In the genomic region with DNA sequence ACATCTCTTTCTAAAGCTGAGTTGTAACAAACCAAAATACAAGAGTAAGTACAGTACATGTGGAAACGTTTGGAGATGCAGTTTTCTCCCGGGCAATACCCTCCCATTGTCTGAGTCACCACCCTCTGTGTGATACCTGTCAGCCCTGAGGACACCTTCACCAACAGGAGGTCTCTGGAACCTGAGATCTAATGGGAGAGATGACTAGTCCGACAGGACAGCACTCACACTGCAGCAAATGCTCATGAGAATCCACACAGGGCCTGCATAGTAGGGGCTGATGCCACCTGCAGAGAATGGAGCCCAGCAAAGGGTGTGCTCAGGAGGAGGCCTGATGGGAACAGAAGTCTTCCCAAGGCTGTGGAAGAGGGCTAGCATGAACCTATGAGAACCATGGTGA, we compare ENCODE assay signal across 8 mouse cellular contexts. TPM values are rescaled to one million over a fixed set of nuclear protein-coding genes. Genes with fewer than 3 reads are reported as not detected.
A peak's percentile ranks its signal among the peaks of the same experiment; 100 is the strongest.
DNase-seq lines count a peak whose midpoint lies in the region; ATAC-seq lines count a peak whose summit lies in the region.

No protein-coding gene starts in this region.

- no peaks in the 10 kb centered on the region for H3K27me3 ChIP-seq in kidney, embryonic 15.5 days
- H3K27me3 ChIP-seq in embryonic facial prominence, embryonic 10.5 days (replicated peaks; ENCODE audit: low read depth, poor library complexity, severe bottlenecking) = no peaks in the 10 kb centered on the region
- no peaks in the 10 kb centered on the region for H3K27me3 ChIP-seq in hindbrain, embryonic 16.5 days (replicated peaks; ENCODE audit: control insufficient read depth, insufficient read depth, low read length)
- H3K27me3 ChIP-seq in midbrain, embryonic 16.5 days (ENCODE audit: control insufficient read depth, insufficient read depth, low read depth, low read length) = no peaks in the 10 kb centered on the region

- WGBS in kidney, embryonic 15.5 days = 33% methylated on average over 3 of the region's 3 CpGs
- 23% methylated on average over 3 of the region's 3 CpGs for WGBS in embryonic facial prominence, embryonic 10.5 days
- 37% methylated on average over 3 of the region's 3 CpGs for whole genome bisulfite sequencing in hindbrain, embryonic 16.5 days
- 24% methylated on average over 3 of the region's 3 CpGs for WGBS in midbrain, embryonic 16.5 days

- ATAC-seq in kidney, embryonic 15.5 days (replicated peaks; ENCODE audit: low FRiP score) = no peak
- peak; percentile 7; the same call in 1 of the 2 replicates for ATAC-seq in hindbrain, embryonic 16.5 days
- ATAC-seq in midbrain, embryonic 16.5 days = peak; percentile 12

- H3K27ac ChIP-seq in kidney, embryonic 15.5 days = peak overlapping the region; percentile 92
- peak overlapping the region; percentile 80 for H3K27ac ChIP-seq in embryonic facial prominence, embryonic 10.5 days (replicated peaks)
- peak overlapping the region; percentile 95 for H3K27ac ChIP-seq in hindbrain, embryonic 16.5 days (ENCODE audit: low read depth, low read length)
- H3K27ac ChIP-seq in midbrain, embryonic 16.5 days (ENCODE audit: low read length) = peak overlapping the region; percentile 91

- no peaks in the 10 kb centered on the region for H3K9me3 ChIP-seq in kidney, embryonic 15.5 days (replicated peaks)
- H3K9me3 ChIP-seq in embryonic facial prominence, embryonic 10.5 days = no peaks in the 10 kb centered on the region
- H3K9me3 ChIP-seq in hindbrain, embryonic 16.5 days (ENCODE audit: control insufficient read depth, low read length) = no peaks in the 10 kb centered on the region
- H3K9me3 ChIP-seq in midbrain, embryonic 16.5 days (replicated peaks; ENCODE audit: control insufficient read depth, low read length, poor library complexity, severe bottlenecking) = no peaks in the 10 kb centered on the region

- peak overlapping the region; percentile 88 for H3K4me2 ChIP-seq in kidney, embryonic 15.5 days
- H3K4me2 ChIP-seq in hindbrain, embryonic 16.5 days (ENCODE audit: low read length) = peak overlapping the region; percentile 88
- peak overlapping the region; percentile 98 for H3K4me2 ChIP-seq in midbrain, embryonic 16.5 days (ENCODE audit: low read length)

- peak overlapping the region; percentile 42; the same call in 1 of the 2 replicates for H3K9ac ChIP-seq in kidney, embryonic 15.5 days
- H3K9ac ChIP-seq in hindbrain, embryonic 16.5 days (ENCODE audit: low read depth, low read length) = peak overlapping the region; percentile 76
- peak overlapping the region; percentile 85 for H3K9ac ChIP-seq in midbrain, embryonic 16.5 days (ENCODE audit: low read depth, low read length)

- DNase-seq in kidney, postnatal 4 days = no peak
- DNase-seq in embryonic facial prominence, embryonic 10.5 days (ENCODE audit: low spot score) = no peak
- DNase-seq in right cerebral cortex, postnatal 14 days = no peak
- DNase-seq in thymus, postnatal 36 days = no peak
- DNase-seq in adrenal gland, adult 18-20 months (ENCODE audit: low spot score in 2 of 2) = no peak

- H3K4me1 ChIP-seq in kidney, embryonic 15.5 days = peaks cover 35% of the 10 kb centered on the region
- H3K4me1 ChIP-seq in embryonic facial prominence, embryonic 10.5 days = peaks cover 35% of the 10 kb centered on the region
- peaks cover 18% of the 10 kb centered on the region for H3K4me1 ChIP-seq in hindbrain, embryonic 16.5 days (ENCODE audit: control insufficient read depth, insufficient read depth, low read depth, low read length)
- peaks cover 22% of the 10 kb centered on the region for H3K4me1 ChIP-seq in midbrain, embryonic 16.5 days (ENCODE audit: control insufficient read depth, insufficient read depth, low read length)

- H3K36me3 ChIP-seq in kidney, embryonic 15.5 days = peaks cover 8% of the 10 kb centered on the region; the same call in 1 of the 2 replicates
- H3K36me3 ChIP-seq in embryonic facial prominence, embryonic 10.5 days (replicated peaks) = peaks cover 15% of the 10 kb centered on the region
- peaks cover 3% of the 10 kb centered on the region; the same call in 1 of the 2 replicates for H3K36me3 ChIP-seq in hindbrain, embryonic 16.5 days (ENCODE audit: control insufficient read depth, insufficient read depth, low read length)
- H3K36me3 ChIP-seq in midbrain, embryonic 16.5 days (ENCODE audit: control insufficient read depth, insufficient read depth, low read length) = peaks cover 18% of the 10 kb centered on the region

- peak overlapping the region; percentile 67 for H3K4me3 ChIP-seq in kidney, embryonic 15.5 days (replicated peaks)
- H3K4me3 ChIP-seq in embryonic facial prominence, embryonic 10.5 days = peak overlapping the region; percentile 66
- H3K4me3 ChIP-seq in hindbrain, embryonic 16.5 days (ENCODE audit: low read length) = peak overlapping the region; percentile 74
- peak overlapping the region; percentile 59 for H3K4me3 ChIP-seq in midbrain, embryonic 16.5 days (ENCODE audit: low read depth, low read length)

RNA-seq across cellular contexts. Expression of a gene that starts 0.5 kb away (rescaled TPM):
- polyA plus RNA-seq in kidney, embryonic 15.5 days (2015; fragmentation: Nextera tagmentation; extraction: Ambion mirVana) = 30.4 and 31.8 TPM in 2 replicates
- 15.8 and 16.0 TPM in 2 replicates for polyA plus RNA-seq in embryonic facial prominence, embryonic 10.5 days (2016; fragmentation: Nextera tagmentation; extraction: Ambion mirVana)
- polyA plus RNA-seq in hindbrain, embryonic 16.5 days (2015; fragmentation: Nextera tagmentation; extraction: Ambion mirVana) = 117 and 134 TPM in 2 replicates
- 121 and 130 TPM in 2 replicates for polyA plus RNA-seq in midbrain, embryonic 16.5 days (2015; fragmentation: Nextera tagmentation; extraction: Ambion mirVana)
- 10 to 100 TPM; 38.6 to 54.5 TPM for total RNA-seq in adrenal gland, adult 18-20 months (2021)

RNA-seq across cellular contexts. Expression of a gene that starts 4.8 kb away (rescaled TPM):
- polyA plus RNA-seq in kidney, embryonic 15.5 days (2015; fragmentation: Nextera tagmentation; extraction: Ambion mirVana) = 3.6 and 3.9 TPM in 2 replicates
- polyA plus RNA-seq in embryonic facial prominence, embryonic 10.5 days (2016; fragmentation: Nextera tagmentation; extraction: Ambion mirVana) = 0.60 and 1.4 TPM in 2 replicates
- 3.4 and 4.1 TPM in 2 replicates for polyA plus RNA-seq in hindbrain, embryonic 16.5 days (2015; fragmentation: Nextera tagmentation; extraction: Ambion mirVana)
- polyA plus RNA-seq in midbrain, embryonic 16.5 days (2015; fragmentation: Nextera tagmentation; extraction: Ambion mirVana) = 2.8 and 3.4 TPM in 2 replicates
- total RNA-seq in adrenal gland, adult 18-20 months (2021) = 1 to 10 TPM in 1 of 2 experiments, under 1 TPM in 1; 0.53 to 1.1 TPM

RNA-seq across cellular contexts. Expression of a gene that starts 8.4 kb away (rescaled TPM):
- polyA plus RNA-seq in kidney, embryonic 15.5 days (2015; fragmentation: Nextera tagmentation; extraction: Ambion mirVana) = 1.6 and 2.2 TPM in 2 replicates
- 0.18 TPM in 1 of 2 replicates, not detected in the other for polyA plus RNA-seq in embryonic facial prominence, embryonic 10.5 days (2016; fragmentation: Nextera tagmentation; extraction: Ambion mirVana)
- polyA plus RNA-seq in hindbrain, embryonic 16.5 days (2015; fragmentation: Nextera tagmentation; extraction: Ambion mirVana) = 904 and 1,173 TPM in 2 replicates
- polyA plus RNA-seq in midbrain, embryonic 16.5 days (2015; fragmentation: Nextera tagmentation; extraction: Ambion mirVana) = 465 and 593 TPM in 2 replicates
- total RNA-seq in adrenal gland, adult 18-20 months (2021) = 1 to 10 TPM; 1.1 to 3.1 TPM

RNA-seq across cellular contexts. Expression of a gene that starts 32.3 kb away (rescaled TPM):
- polyA plus RNA-seq in kidney, embryonic 15.5 days (2015; fragmentation: Nextera tagmentation; extraction: Ambion mirVana) = not detected in 2 replicates
- not detected in 2 replicates for polyA plus RNA-seq in embryonic facial prominence, embryonic 10.5 days (2016; fragmentation: Nextera tagmentation; extraction: Ambion mirVana)
- not detected in 2 replicates for polyA plus RNA-seq in hindbrain, embryonic 16.5 days (2015; fragmentation: Nextera tagmentation; extraction: Ambion mirVana)
- polyA plus RNA-seq in midbrain, embryonic 16.5 days (2015; fragmentation: Nextera tagmentation; extraction: Ambion mirVana) = not detected in 2 replicates
- total RNA-seq in adrenal gland, adult 18-20 months (2021) = not detected

RNA-seq across cellular contexts. Expression of a gene that starts 32.9 kb away (rescaled TPM):
- 11.0 and 11.1 TPM in 2 replicates for polyA plus RNA-seq in kidney, embryonic 15.5 days (2015; fragmentation: Nextera tagmentation; extraction: Ambion mirVana)
- 4.3 and 5.6 TPM in 2 replicates for polyA plus RNA-seq in embryonic facial prominence, embryonic 10.5 days (2016; fragmentation: Nextera tagmentation; extraction: Ambion mirVana)
- 13.5 and 15.5 TPM in 2 replicates for polyA plus RNA-seq in hindbrain, embryonic 16.5 days (2015; fragmentation: Nextera tagmentation; extraction: Ambion mirVana)
- polyA plus RNA-seq in midbrain, embryonic 16.5 days (2015; fragmentation: Nextera tagmentation; extraction: Ambion mirVana) = 17.3 and 18.3 TPM in 2 replicates
- 10 to 100 TPM; 36.9 to 48.5 TPM for total RNA-seq in adrenal gland, adult 18-20 months (2021)

Comparison
In these comparisons a context has a peak if more than half of its experiments do, and no peak if none do; other contexts are left out.
1. RNA of a gene that starts 8.4 kb away (polyA plus RNA-seq): 904 to 1,173 TPM in hindbrain, embryonic 16.5 days and 465 to 593 TPM in midbrain, embryonic 16.5 days; 1.6 to 2.2 TPM in kidney, embryonic 15.5 days and 0.18 TPM in embryonic facial prominence, embryonic 10.5 days; every median in the first group is over 100 times any median in the second.
2. Peak in every context shown above with its lines, with median percentiles within 50 percentile points of each other: H3K27ac ChIP-seq, H3K4me2 ChIP-seq, H3K4me3 ChIP-seq and H3K9ac ChIP-seq.